Mouse (Mus musculus) hindbrain, embryonic 16.5 days (tissue): ENCODE results near the gene Tab1. TPM values are rescaled to one million over a fixed set of nuclear protein-coding genes. Genes with fewer than 3 reads are reported as not detected.

ENCODE experiments used
- ATAC-seq: fragments of 200-750 bp; cut with Nextera tagmentation; 2 replicates; pipeline ENCODE4 v1.8.0; 2017; ENCODE audit warnings: moderate TSS enrichment, moderate library complexity
- H3K27ac ChIP-seq: fragments of 300-500 bp; sonication (generic); 2 replicates; pipeline ENCODE4 v1.5.1; 2014; ENCODE audit warnings: low read depth, mild to moderate bottlenecking, control low read depth, low read length, moderate library complexity
- H3K27me3 ChIP-seq: fragments of 300-500 bp; sonication (generic); replicated peaks from 2 replicates; pipeline ENCODE4 v1.6.1; 2014; ENCODE audit warnings: low read length; ENCODE audit not compliant: control insufficient read depth, insufficient read depth
- H3K36me3 ChIP-seq: fragments of 300-500 bp; sonication (generic); 2 replicates; pipeline ENCODE4 v1.6.1; 2014; ENCODE audit warnings: mild to moderate bottlenecking, low read length, moderate library complexity, mixed read lengths; ENCODE audit not compliant: control insufficient read depth, insufficient read depth
- H3K4me1 ChIP-seq: fragments of 300-500 bp; sonication (generic); 2 replicates; pipeline ENCODE4 v1.6.1; 2014; ENCODE audit warnings: low read depth, low read length; ENCODE audit not compliant: control insufficient read depth, insufficient read depth
- H3K4me2 ChIP-seq: fragments of 300-500 bp; sonication (generic); 2 replicates; pipeline ENCODE4 v1.6.1; 2014; ENCODE audit warnings: mild to moderate bottlenecking, low read length, control low read depth, moderate library complexity
- H3K4me3 ChIP-seq: fragments of 300-500 bp; sonication (generic); 2 replicates; pipeline ENCODE4 v1.5.1; 2014; ENCODE audit warnings: mild to moderate bottlenecking, low read length, control low read depth, moderate library complexity
- H3K9ac ChIP-seq: fragments of 300-500 bp; sonication (generic); 2 replicates; pipeline ENCODE4 v1.6.1; 2014; ENCODE audit warnings: low read depth, mild to moderate bottlenecking, control low read depth, low read length, moderate library complexity
- H3K9me3 ChIP-seq: fragments of 300-500 bp; sonication (generic); 2 replicates; pipeline ENCODE4 v1.6.1; 2014; ENCODE audit warnings: mild to moderate bottlenecking, low read length, moderate library complexity; ENCODE audit not compliant: control insufficient read depth
- WGBS: fragments of 180-500 bp; shearing (Covaris S2); extraction: QIAGEN DNeasy Blood & Tissue Kit; methylation state at CpG from one replicate; pipeline ENCODE4 v1.1.7; 2014; 5-methylcytosine and 5-hydroxymethylcytosine counted together
- polyA plus RNA-seq: library from polyadenylated mRNA; unstranded; fragments of >200 nt; fragmentation: Nextera tagmentation; extraction: Ambion mirVana; gene quantifications from 2 replicates; pipeline ENCODE4 v1.2.1, GENCODE M21; 2015

Tab1 gene
- polyA plus RNA-seq, 1 experiment from 2014 or later: 37.1 TPM

- Histone ChIP-seq H3K27me3 (no peaks in the 10 kb centered on the region), H3K9ac (peak within 1 kb of the TSS; percentile 98), H3K4me3 (peak within 1 kb of the TSS; percentile 94), H3K36me3 (no peaks in the 10 kb centered on the region), H3K9me3 (no peaks in the 10 kb centered on the region), H3K4me1 (peaks cover 24% of the 10 kb centered on the region), H3K27ac (peak within 1 kb of the TSS; percentile 95), H3K4me2 (peak within 1 kb of the TSS; percentile 77)
- ATAC-seq: peak; percentile 83
- 4% methylated on average over 32 of the region's 85 CpGs for WGBS
These were observed 40.3 kb downstream of the Tab1 start, which contains the start of gene Mgat3 for GRCm38 (mm10) chr15:80173001-80173771. Mgat3 (plus strand) TSS chr15:80173721.

GRCm38 (mm10) chr15:80173781-80174597, 41.1 kb downstream of the Tab1 start:
- peak; percentile 53; the same call in 1 of the 2 replicates for ATAC-seq
- WGBS: 2% methylated on average over 34 of the region's 60 CpGs
- Histone ChIP-seq H3K4me3 (peak overlapping the region; percentile 94), H3K4me2 (peak overlapping the region; percentile 77), H3K36me3 (no peaks in the 10 kb centered on the region), H3K9ac (peak overlapping the region; percentile 98), H3K9me3 (no peaks in the 10 kb centered on the region), H3K27me3 (no peaks in the 10 kb centered on the region), H3K4me1 (peaks cover 24% of the 10 kb centered on the region), H3K27ac (peak overlapping the region; percentile 95)

- Histone ChIP-seq H3K9ac (peak overlapping the region; percentile 98), H3K36me3 (no peaks in the 10 kb centered on the region), H3K4me3 (peak overlapping the region; percentile 94), H3K4me1 (peaks cover 24% of the 10 kb centered on the region), H3K9me3 (no peaks in the 10 kb centered on the region), H3K27ac (peak overlapping the region; percentile 95), H3K4me2 (peak overlapping the region; percentile 77), H3K27me3 (no peaks in the 10 kb centered on the region)
- no peak for ATAC-seq
- under 1% methylated on average over 5 of the region's 5 CpGs for WGBS
These were observed 41.6 kb downstream of the Tab1 start for GRCm38 (mm10) chr15:80174598-80174875.

- 53% methylated on average over 9 of the region's 9 CpGs for WGBS
- Histone ChIP-seq H3K4me1 (peaks cover 24% of the 10 kb centered on the region), H3K9ac (peak overlapping the region; percentile 98), H3K36me3 (no peaks in the 10 kb centered on the region), H3K27me3 (no peaks in the 10 kb centered on the region), H3K27ac (no peak overlapping the region), H3K4me2 (peak overlapping the region; percentile 77), H3K4me3 (peak overlapping the region; percentile 94), H3K9me3 (no peaks in the 10 kb centered on the region)
- no peak for ATAC-seq
These were observed 42.4 kb downstream of the Tab1 start for GRCm38 (mm10) chr15:80175316-80175715.

- WGBS: 72% methylated on average over 5 of the region's 6 CpGs
- H3K27me3 ChIP-seq: no peaks in the 10 kb centered on the region
- H3K9ac ChIP-seq: no peak overlapping the region
- peaks cover 24% of the 10 kb centered on the region for H3K4me1 ChIP-seq
- H3K4me2 ChIP-seq: peak overlapping the region; percentile 77
- no peak overlapping the region for H3K27ac ChIP-seq
- H3K4me3 ChIP-seq: peak overlapping the region; percentile 94
- H3K36me3 ChIP-seq: no peaks in the 10 kb centered on the region
- no peaks in the 10 kb centered on the region for H3K9me3 ChIP-seq
- ATAC-seq: no peak
These were observed 42.8 kb downstream of the Tab1 start for GRCm38 (mm10) chr15:80175756-80176155.

GRCm38 (mm10) chr15:80181561-80181960, 48.6 kb downstream of the Tab1 start:
- Histone ChIP-seq H3K27me3 (no peaks in the 10 kb centered on the region), H3K27ac (no peak overlapping the region), H3K4me3 (no peak overlapping the region), H3K9me3 (no peaks in the 10 kb centered on the region), H3K4me1 (no peaks in the 10 kb centered on the region; the same call in none of the 2 replicates), H3K9ac (no peak overlapping the region), H3K36me3 (peaks cover 3% of the 10 kb centered on the region; the same call in 1 of the 2 replicates), H3K4me2 (no peak overlapping the region)
- ATAC-seq: 0 out of 2 replicates have a peak, but pooled peaks have one; percentile 25
- WGBS: 71% methylated on average over 7 of the region's 7 CpGs

GRCm38 (mm10) chr15:80182072-80182700, 49.3 kb downstream of the Tab1 start:
- no peak overlapping the region for H3K9ac ChIP-seq
- no peak overlapping the region for H3K27ac ChIP-seq
- H3K4me2 ChIP-seq: no peak overlapping the region
- H3K9me3 ChIP-seq: no peaks in the 10 kb centered on the region
- H3K36me3 ChIP-seq: peaks cover 3% of the 10 kb centered on the region; the same call in 1 of the 2 replicates
- WGBS: 91% methylated on average over 4 of the region's 4 CpGs
- H3K27me3 ChIP-seq: no peaks in the 10 kb centered on the region
- no peak overlapping the region for H3K4me3 ChIP-seq
- ATAC-seq: no peak
- H3K4me1 ChIP-seq: no peaks in the 10 kb centered on the region; the same call in none of the 2 replicates

- H3K9ac ChIP-seq: no peak overlapping the region
- H3K27me3 ChIP-seq: no peaks in the 10 kb centered on the region
- peaks cover 9% of the 10 kb centered on the region for H3K4me1 ChIP-seq
- H3K4me2 ChIP-seq: no peak overlapping the region
- WGBS: 85% methylated on average over 5 of the region's 5 CpGs
- no peak overlapping the region for H3K27ac ChIP-seq
- H3K4me3 ChIP-seq: no peak overlapping the region
- no peaks in the 10 kb centered on the region for H3K36me3 ChIP-seq
- H3K9me3 ChIP-seq: no peaks in the 10 kb centered on the region
- ATAC-seq: no peak
These were observed 56.0 kb downstream of the Tab1 start for GRCm38 (mm10) chr15:80188927-80189326.

GRCm38 (mm10) chr15:80190075-80190474, 57.1 kb downstream of the Tab1 start:
- H3K4me2 ChIP-seq: no peak overlapping the region
- WGBS: 81% methylated on average over 4 of the region's 4 CpGs
- peaks cover 11% of the 10 kb centered on the region for H3K4me1 ChIP-seq
- no peaks in the 10 kb centered on the region for H3K36me3 ChIP-seq
- no peak overlapping the region for H3K27ac ChIP-seq
- no peaks in the 10 kb centered on the region for H3K27me3 ChIP-seq
- no peak overlapping the region for H3K4me3 ChIP-seq
- no peaks in the 10 kb centered on the region for H3K9me3 ChIP-seq
- ATAC-seq: no peak
- no peak overlapping the region for H3K9ac ChIP-seq
